Mouse (Mus musculus): ENCODE data around the gene Pck1.

GRCm38 (mm10) chr2:173108509-173109190, 44.2 kb upstream of the Pck1 start:
- TF ChIP-seq CTCF (IDR thresholded peaks at IDR 0.05; ENCODE audit: low read depth, low read length) (no peak), POLR2A (IDR thresholded peaks at IDR 0.05; ENCODE audit: extremely low read depth, insufficient read depth, low read length) (no peak)

All from liver, adult 2 months (tissue).